8 mouse cellular contexts compared by ENCODE assay signal in genomic region chr4:88032151-88033098, GRCm38 (mm10). TPM values are rescaled to one million over a fixed set of nuclear protein-coding genes. Genes with fewer than 3 reads are reported as not detected.
A peak's percentile ranks its signal among the peaks of the same experiment; 100 is the strongest.
DNase-seq lines count a peak whose midpoint lies in the region; ATAC-seq and TF ChIP-seq lines count a peak whose summit lies in the region.

No protein-coding gene starts in this region.

- peak overlapping the region; percentile 89 for H3K4me3 ChIP-seq in G1E (ENCODE audit: low read depth, low read length)
- H3K4me3 ChIP-seq in forebrain, embryonic 14.5 days (ENCODE audit: low read depth, low read length): peak overlapping the region; percentile 82
- H3K4me3 ChIP-seq in lung, embryonic 16.5 days (ENCODE audit: low read length): peak overlapping the region; percentile 86

- H3K27ac ChIP-seq in forebrain, embryonic 14.5 days (ENCODE audit: low read depth, low read length): peak overlapping the region; percentile 99
- H3K27ac ChIP-seq in lung, embryonic 16.5 days (ENCODE audit: low read length): peak overlapping the region; percentile 97

- ATAC-seq in G1E (ENCODE audit: extremely low read depth, insufficient number of reproducible peaks, low FRiP score, poor library complexity, severe bottlenecking): no peak
- ATAC-seq in forebrain, embryonic 14.5 days: peak; percentile 77
- ATAC-seq in lung, embryonic 16.5 days (ENCODE audit: low read depth): peak; percentile 73

- WGBS in forebrain, embryonic 14.5 days: under 1% methylated on average over 77 of the region's 100 CpGs
- WGBS in lung, embryonic 16.5 days: under 1% methylated on average over 70 of the region's 100 CpGs

- TF ChIP-seq CTCF in G1E (IDR thresholded peaks at IDR 0.05; ENCODE audit: low read depth, low read length): no peak

- H3K36me3 ChIP-seq in G1E (replicated peaks): peaks cover 18% of the 10 kb centered on the region
- H3K36me3 ChIP-seq in forebrain, embryonic 14.5 days (ENCODE audit: control insufficient read depth, insufficient read depth, low read length): peaks cover 9% of the 10 kb centered on the region
- H3K36me3 ChIP-seq in lung, embryonic 16.5 days (ENCODE audit: control insufficient read depth, insufficient read depth, low read length): no peaks in the 10 kb centered on the region

- no peaks in the 10 kb centered on the region for H3K27me3 ChIP-seq in G1E (ENCODE audit: insufficient read depth, low read length)
- no peaks in the 10 kb centered on the region for H3K27me3 ChIP-seq in forebrain, embryonic 14.5 days (replicated peaks; ENCODE audit: control insufficient read depth, insufficient read depth, low read length)
- 0 out of 2 replicates have a peak, but pooled peaks cover 3% of the 10 kb centered on the region for H3K27me3 ChIP-seq in lung, embryonic 16.5 days (ENCODE audit: control insufficient read depth, insufficient read depth, low read depth, low read length)

- H3K9me3 ChIP-seq in G1E (replicated peaks): no peaks in the 10 kb centered on the region
- H3K9me3 ChIP-seq in forebrain, embryonic 14.5 days (replicated peaks; ENCODE audit: control insufficient read depth, low read length): no peaks in the 10 kb centered on the region
- no peaks in the 10 kb centered on the region for H3K9me3 ChIP-seq in lung, embryonic 16.5 days (ENCODE audit: control insufficient read depth, low read length)

- H3K9ac ChIP-seq in forebrain, embryonic 14.5 days (ENCODE audit: low read length): peak overlapping the region; percentile 96
- H3K9ac ChIP-seq in lung, embryonic 16.5 days (ENCODE audit: low read length): peak overlapping the region; percentile 90

- H3K4me1 ChIP-seq in G1E (ENCODE audit: insufficient read depth, low read depth, low read length): peaks cover 41% of the 10 kb centered on the region
- H3K4me1 ChIP-seq in forebrain, embryonic 14.5 days (ENCODE audit: control insufficient read depth, insufficient read depth, low read length): peaks cover 27% of the 10 kb centered on the region
- H3K4me1 ChIP-seq in lung, embryonic 16.5 days (replicated peaks; ENCODE audit: control insufficient read depth, insufficient read depth, low read length): peaks cover 32% of the 10 kb centered on the region

- H3K4me2 ChIP-seq in forebrain, embryonic 14.5 days (ENCODE audit: low read length): peak overlapping the region; percentile 54
- peak overlapping the region; percentile 92 for H3K4me2 ChIP-seq in lung, embryonic 16.5 days (ENCODE audit: low read depth, low read length)

- no peak for DNase-seq in G1E (ENCODE audit: low spot score)
- DNase-seq in cerebellum, adult 11 months: peak; percentile 63
- DNase-seq in forebrain, embryonic 14.5 days (ENCODE audit: low spot score): peak; percentile 71
- peak; percentile 60 for DNase-seq in heart, postnatal 4 days
- DNase-seq in layer of hippocampus, postnatal 10 days (ENCODE audit: low spot score in 2 of 2): peak; percentile 61 to 72
- peak; percentile 84 for DNase-seq in retina, postnatal 1 day
- peak; percentile 68 for DNase-seq in thymus, postnatal 4 days

RNA-seq across cellular contexts. Expression of gene Mllt3, which starts 0.7 kb away (rescaled TPM):
- total RNA-seq in G1E (2014; fragmentation: Nextera tagmentation) (105 and 123 TPM in 2 replicates), G1E (2017) (79.6 and 97.8 TPM in 2 replicates)
- 10.6 and 12.1 TPM in 2 replicates for polyA plus RNA-seq in G1E (2012)
- 95.2 and 108 TPM in 2 replicates for polyA plus RNA-seq in forebrain, embryonic 14.5 days (2014; fragmentation: Nextera tagmentation; extraction: Ambion mirVana)
- total RNA-seq in heart, postnatal 4 days (2021): 10 to 100 TPM; 14.0 to 17.7 TPM
- 10 to 100 TPM; 46.7 to 49.5 TPM for total RNA-seq in layer of hippocampus, postnatal 10 days (2021)
- 43.6 and 45.1 TPM in 2 replicates for polyA plus RNA-seq in lung, embryonic 16.5 days (2015; fragmentation: Nextera tagmentation; extraction: Ambion mirVana)
